Mouse (Mus musculus) lung, embryonic 16.5 days (tissue): ENCODE data around the gene Cd19. TPM values are rescaled to one million over a fixed set of nuclear protein-coding genes. Genes with fewer than 3 reads are reported as not detected.

ENCODE experiments used
- ATAC-seq: fragments of 200-750 bp; cut with Nextera tagmentation; 2 replicates; pipeline ENCODE4 v1.8.0; 2017; ENCODE audit warnings: low read depth, mild to moderate bottlenecking, moderate library complexity
- H3K27ac ChIP-seq: fragments of 300-500 bp; sonication (generic); 2 replicates; pipeline ENCODE4 v1.5.1; 2014; ENCODE audit warnings: mild to moderate bottlenecking, control low read depth, low read length
- H3K27me3 ChIP-seq: fragments of 300-500 bp; sonication (generic); 2 replicates; pipeline ENCODE4 v1.6.1; 2014; ENCODE audit warnings: low read depth, low read length, mixed read lengths; ENCODE audit not compliant: control insufficient read depth, insufficient read depth
- H3K36me3 ChIP-seq: fragments of 300-500 bp; sonication (generic); 2 replicates; pipeline ENCODE4 v1.6.1; 2014; ENCODE audit warnings: low read length; ENCODE audit not compliant: control insufficient read depth, insufficient read depth
- H3K4me1 ChIP-seq: fragments of 300-500 bp; sonication (generic); replicated peaks from 2 replicates; pipeline ENCODE4 v1.6.1; 2014; ENCODE audit warnings: low read length, mixed read lengths; ENCODE audit not compliant: control insufficient read depth, insufficient read depth
- H3K4me2 ChIP-seq: fragments of 300-500 bp; sonication (generic); 2 replicates; pipeline ENCODE4 v1.6.1; 2014; ENCODE audit warnings: low read depth, low read length, control low read depth
- H3K4me3 ChIP-seq: fragments of 300-500 bp; sonication (generic); 2 replicates; pipeline ENCODE4 v1.5.1; 2014; ENCODE audit warnings: mild to moderate bottlenecking, low read length, control low read depth
- H3K9ac ChIP-seq: fragments of 300-500 bp; sonication (generic); 2 replicates; pipeline ENCODE4 v1.6.1; 2014; ENCODE audit warnings: low read length, control low read depth
- H3K9me3 ChIP-seq: fragments of 300-500 bp; sonication (generic); 2 replicates; pipeline ENCODE4 v1.6.1; 2016; ENCODE audit warnings: low read length; ENCODE audit not compliant: control insufficient read depth
- WGBS: fragments of 180-500 bp; shearing (Covaris S2); extraction: QIAGEN DNeasy Blood & Tissue Kit; methylation state at CpG from one replicate; pipeline ENCODE4 v1.1.7; 2014; 5-methylcytosine and 5-hydroxymethylcytosine counted together
- polyA plus RNA-seq: library from polyadenylated mRNA; unstranded; fragments of >200 nt; fragmentation: Nextera tagmentation; extraction: Ambion mirVana; gene quantifications from 2 replicates; pipeline ENCODE4 v1.2.1, GENCODE M21; 2015

Gene Cd19
- polyA plus RNA-seq, 1 experiment from 2014 or later, result 0.11 TPM

GRCm38 (mm10) chr7:126456382-126457266 lies 41.9 kb upstream of the Cd19 start:
- no peak overlapping the region for H3K4me2 ChIP-seq
- H3K4me3 ChIP-seq, result no peak overlapping the region
- H3K9me3 ChIP-seq, result no peaks in the 10 kb centered on the region
- H3K36me3 ChIP-seq, result no peaks in the 10 kb centered on the region
- 82% methylated on average over 17 of the region's 17 CpGs for WGBS
- no peak overlapping the region for H3K27ac ChIP-seq
- no peaks in the 10 kb centered on the region for H3K27me3 ChIP-seq
- no peaks in the 10 kb centered on the region for H3K4me1 ChIP-seq
- no peak for ATAC-seq
- no peak overlapping the region for H3K9ac ChIP-seq

- ATAC-seq, result no peak
Observed at GRCm38 (mm10) chr7:126455242-126455641, 40.6 kb upstream of the Cd19 start.

DNA sequence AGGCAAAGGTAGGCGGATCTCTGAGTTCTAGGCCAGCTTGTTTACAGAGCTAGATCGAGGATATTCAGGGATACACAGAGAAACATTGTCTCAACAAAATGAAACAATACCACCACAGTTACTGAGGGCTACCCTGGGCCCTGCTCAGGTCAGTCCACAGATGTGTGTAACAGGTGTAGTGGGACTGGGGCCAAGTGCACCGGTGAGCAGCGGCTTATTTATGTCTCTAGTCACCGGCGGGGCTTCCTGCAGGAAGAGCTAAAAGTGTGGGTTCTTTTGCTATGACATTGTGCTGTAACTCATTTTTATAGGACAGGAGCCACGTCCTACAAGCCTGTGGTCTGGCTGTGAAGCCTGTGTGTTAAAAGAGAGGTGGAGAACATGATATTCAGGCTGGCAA lies 39.2 kb upstream of the Cd19 start:
- Histone ChIP-seq H3K4me3 (no peak overlapping the region), H3K4me1 (no peaks in the 10 kb centered on the region), H3K9ac (no peak overlapping the region), H3K27ac (no peak overlapping the region), H3K36me3 (no peaks in the 10 kb centered on the region), H3K4me2 (no peak overlapping the region), H3K9me3 (no peaks in the 10 kb centered on the region), H3K27me3 (no peaks in the 10 kb centered on the region)
- 60% methylated on average over 7 of the region's 7 CpGs for WGBS
- ATAC-seq, result no peak

More at GRCm38 (mm10) chr7:126455242-126455641, 40.6 kb upstream of the Cd19 start:
- Histone ChIP-seq H3K4me3 (no peak overlapping the region), H3K36me3 (no peaks in the 10 kb centered on the region), H3K9me3 (no peaks in the 10 kb centered on the region), H3K9ac (no peak overlapping the region), H3K4me2 (no peak overlapping the region), H3K27ac (no peak overlapping the region), H3K4me1 (no peaks in the 10 kb centered on the region), H3K27me3 (no peaks in the 10 kb centered on the region)
- WGBS, result 71% methylated on average over 2 of the region's 2 CpGs

- Histone ChIP-seq H3K27ac (no peak overlapping the region), H3K36me3 (0 out of 2 replicates have a peak, but pooled peaks cover 2% of the 10 kb centered on the region), H3K27me3 (no peaks in the 10 kb centered on the region), H3K4me3 (no peak overlapping the region), H3K9ac (no peak overlapping the region), H3K9me3 (no peaks in the 10 kb centered on the region), H3K4me2 (no peak overlapping the region), H3K4me1 (no peaks in the 10 kb centered on the region)
- 94% methylated on average over 3 of the region's 3 CpGs for WGBS
- no peak for ATAC-seq
Observed at GRCm38 (mm10) chr7:126452244-126452643, 37.6 kb upstream of the Cd19 start.

DNA sequence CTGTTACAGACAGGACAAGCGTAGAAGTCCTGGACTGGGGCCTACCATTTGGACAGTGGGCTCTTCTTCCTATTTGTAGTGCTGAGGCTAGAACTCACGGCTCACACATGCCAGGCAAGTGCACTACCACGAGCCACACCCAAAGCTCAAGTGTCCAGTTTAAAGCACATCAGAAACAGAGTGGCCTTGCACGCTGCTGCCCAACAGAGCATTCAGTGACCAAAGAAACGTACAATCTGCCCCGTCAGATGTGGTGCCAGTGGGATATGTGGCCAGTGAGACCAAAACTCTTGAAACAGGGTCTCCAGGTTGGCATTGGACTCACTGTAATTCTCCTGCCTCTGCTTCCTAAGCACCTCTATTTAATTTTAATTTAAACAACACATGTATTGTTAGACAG lies 36.0 kb upstream of the Cd19 start:
- Histone ChIP-seq H3K27me3 (no peaks in the 10 kb centered on the region), H3K9ac (no peak overlapping the region), H3K27ac (no peak overlapping the region), H3K4me1 (no peaks in the 10 kb centered on the region), H3K4me3 (no peak overlapping the region), H3K36me3 (peaks cover 7% of the 10 kb centered on the region; the same call in 1 of the 2 replicates), H3K9me3 (no peaks in the 10 kb centered on the region), H3K4me2 (no peak overlapping the region)
- ATAC-seq, result no peak
- 87% methylated on average over 6 of the region's 6 CpGs for WGBS

GRCm38 (mm10) chr7:126449991-126450390 lies 35.3 kb upstream of the Cd19 start:
- Histone ChIP-seq H3K4me2 (no peak overlapping the region), H3K36me3 (peaks cover 9% of the 10 kb centered on the region; the same call in 1 of the 2 replicates), H3K9me3 (no peaks in the 10 kb centered on the region), H3K4me3 (no peak overlapping the region), H3K27ac (no peak overlapping the region), H3K27me3 (no peaks in the 10 kb centered on the region), H3K9ac (no peak overlapping the region), H3K4me1 (no peaks in the 10 kb centered on the region)
- ATAC-seq, result no peak
- WGBS, result 88% methylated on average over 18 of the region's 18 CpGs

DNA sequence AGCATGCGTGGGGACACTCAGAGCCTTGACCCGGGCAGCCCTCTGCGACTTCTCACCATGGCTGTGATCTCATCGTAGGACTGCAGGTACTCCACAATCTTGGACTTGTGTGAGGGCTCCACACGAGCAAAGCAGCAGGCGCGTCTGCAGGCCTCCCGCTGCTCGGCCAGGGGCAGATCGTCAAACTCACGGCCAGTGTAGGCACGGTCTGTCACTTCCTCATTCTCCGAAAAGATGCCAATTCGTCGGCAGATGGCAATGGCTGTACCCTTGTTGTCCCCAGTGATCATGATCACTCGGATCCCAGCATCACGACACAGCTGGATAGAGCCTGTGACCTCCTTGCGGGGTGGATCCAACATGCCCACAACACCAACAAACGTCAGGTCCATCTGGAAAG lies 33.8 kb upstream of the Cd19 start:
- Histone ChIP-seq H3K27me3 (no peaks in the 10 kb centered on the region), H3K9me3 (no peaks in the 10 kb centered on the region), H3K27ac (no peak overlapping the region), H3K9ac (no peak overlapping the region), H3K4me3 (no peak overlapping the region), H3K4me1 (no peaks in the 10 kb centered on the region), H3K4me2 (no peak overlapping the region), H3K36me3 (peaks cover 18% of the 10 kb centered on the region)
- 86% methylated on average over 19 of the region's 19 CpGs for WGBS
- ATAC-seq, result no peak

DNA sequence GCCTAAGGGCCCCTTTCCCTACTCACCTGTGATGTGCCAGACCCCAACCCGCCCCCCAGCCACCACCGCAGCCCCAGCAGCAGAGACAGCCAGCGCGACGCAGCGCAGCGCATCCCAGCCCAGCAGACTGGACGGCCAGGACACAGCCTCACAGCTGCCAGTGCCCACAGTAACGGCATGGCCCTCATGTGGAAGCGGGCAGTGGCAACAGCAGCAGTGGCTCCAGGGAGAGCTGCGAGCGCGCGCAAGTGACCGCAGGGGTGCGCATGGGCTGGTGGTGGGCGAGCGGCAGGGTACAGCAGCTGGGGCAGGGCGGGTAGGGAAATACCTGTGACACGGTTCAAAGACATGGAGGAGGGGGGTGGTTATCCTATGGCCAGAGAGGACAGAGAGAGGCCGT lies 31.5 kb upstream of the Cd19 start:
- Histone ChIP-seq H3K4me3 (no peak overlapping the region), H3K36me3 (peaks cover 18% of the 10 kb centered on the region), H3K9me3 (no peaks in the 10 kb centered on the region), H3K27me3 (no peaks in the 10 kb centered on the region), H3K27ac (no peak overlapping the region), H3K4me2 (no peak overlapping the region), H3K9ac (no peak overlapping the region), H3K4me1 (no peaks in the 10 kb centered on the region)
- no peak for ATAC-seq
- WGBS, result 90% methylated on average over 21 of the region's 21 CpGs

DNA sequence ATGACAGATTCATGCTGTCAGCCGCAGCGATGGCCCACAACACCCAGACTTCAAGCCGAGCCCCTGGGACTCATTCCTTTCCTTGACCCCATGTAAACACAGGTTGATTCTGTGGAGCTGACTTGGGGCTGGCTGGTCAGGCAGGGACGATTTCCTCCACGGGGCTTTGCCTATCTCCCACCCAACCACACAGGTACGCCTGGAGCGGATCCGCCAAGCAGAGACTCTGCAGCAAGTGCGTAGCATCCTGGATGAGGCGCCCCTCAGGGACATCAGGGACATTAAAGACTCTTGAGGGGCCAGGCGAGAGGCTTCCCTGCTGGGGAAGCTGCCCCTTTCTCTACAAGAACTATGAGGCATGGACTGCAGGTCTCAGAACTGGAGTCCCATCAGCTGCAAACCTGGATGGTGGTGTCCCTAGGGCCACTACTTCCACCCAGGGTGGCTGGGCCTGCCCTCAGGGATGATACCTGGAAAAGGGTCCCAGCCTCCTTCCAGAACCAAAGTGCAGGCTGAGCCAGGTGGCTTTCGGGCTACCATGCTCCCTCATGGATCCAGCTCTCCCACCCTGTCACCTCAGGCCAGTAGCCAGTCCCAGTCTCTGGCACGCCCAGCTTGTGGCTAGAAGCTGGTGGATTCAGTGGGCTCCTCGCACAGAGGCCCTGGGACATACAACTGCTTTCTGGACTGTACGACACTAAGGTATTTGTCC lies 30.6 kb upstream of the Cd19 start:
- no peak for ATAC-seq
- H3K9ac ChIP-seq, result no peak overlapping the region
- WGBS, result 92% methylated on average over 15 of the region's 15 CpGs
- no peak overlapping the region for H3K4me3 ChIP-seq
- peaks cover 18% of the 10 kb centered on the region for H3K36me3 ChIP-seq
- H3K4me1 ChIP-seq, result no peaks in the 10 kb centered on the region
- no peak overlapping the region for H3K27ac ChIP-seq
- H3K4me2 ChIP-seq, result no peak overlapping the region
- no peaks in the 10 kb centered on the region for H3K27me3 ChIP-seq
- H3K9me3 ChIP-seq, result no peaks in the 10 kb centered on the region
